Mouse (Mus musculus) stomach, postnatal 0 days (tissue): ENCODE results near the gene Atg9b.

Experiments used
- CTCF ChIP-seq: IDR thresholded peaks from 2 replicates; pipeline ENCODE4 v1.5.1; 2016; ENCODE audit warnings: antibody characterized with exemption, low read depth, mild to moderate bottlenecking, moderate library complexity
- EP300 ChIP-seq: optimal IDR thresholded peaks from 2 replicates; pipeline ENCODE3; 2016; ENCODE audit warnings: antibody characterized with exemption

DNA sequence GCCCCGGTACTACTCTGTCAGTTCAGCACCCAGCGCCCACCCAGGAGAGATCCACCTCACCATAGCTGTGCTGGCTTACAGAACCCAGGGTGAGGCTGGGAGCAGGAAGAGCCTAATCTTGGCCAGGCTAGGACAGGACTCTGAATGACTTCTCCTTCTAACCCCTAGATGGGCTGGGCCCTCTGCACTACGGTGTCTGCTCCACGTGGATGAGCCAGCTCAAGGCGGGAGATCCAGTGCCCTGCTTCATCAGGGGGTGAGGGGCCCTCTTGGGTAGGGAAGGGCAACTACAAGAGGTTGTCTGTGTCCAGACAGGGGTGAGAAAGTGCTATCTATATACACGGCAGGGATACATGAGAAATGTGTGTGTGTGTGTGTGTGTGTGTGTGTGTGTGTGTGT lies 10.5 kb downstream of the Atg9b start:
- TF ChIP-seq CTCF, result no peak
- TF ChIP-seq EP300, result no peak
